Mouse (Mus musculus): ENCODE measurements around the gene Gm12789. TPM values are rescaled to one million over a fixed set of nuclear protein-coding genes. Genes with fewer than 3 reads are reported as not detected.
"Not testable (repeated sequence)": the region's sequence is repeated elsewhere in the genome, so short reads cannot be mapped to it uniquely, and the experiment has no call there.

Gm12789 gene
- not detected in 2 replicates for polyA plus RNA-seq (2015; fragmentation: Nextera tagmentation; extraction: Ambion mirVana)

- H3K9me3 ChIP-seq (ENCODE audit: control insufficient read depth, low read length); H3K4me2 ChIP-seq (ENCODE audit: low read depth, low read length); H3K4me1 ChIP-seq (ENCODE audit: control insufficient read depth, insufficient read depth, low read length); H3K27me3 ChIP-seq (replicated peaks; ENCODE audit: control insufficient read depth, insufficient read depth, low read length); ATAC-seq; H3K27ac ChIP-seq (ENCODE audit: low read length); H3K36me3 ChIP-seq (ENCODE audit: control insufficient read depth, insufficient read depth, low read length); H3K4me3 ChIP-seq (ENCODE audit: low read length); H3K9ac ChIP-seq (ENCODE audit: low read depth, low read length): not testable (repeated sequence)
- WGBS = 95% methylated on average over 2 of the region's 2 CpGs
Measured at GRCm38 (mm10) chr4:101986326-101986725, at the start of gene Gm12789. Gm12789 (plus strand) TSS chr4:101986626.

- H3K36me3 ChIP-seq (ENCODE audit: control insufficient read depth, insufficient read depth, low read length); H3K4me3 ChIP-seq (ENCODE audit: low read length); H3K27me3 ChIP-seq (replicated peaks; ENCODE audit: control insufficient read depth, insufficient read depth, low read length); ATAC-seq; H3K9me3 ChIP-seq (ENCODE audit: control insufficient read depth, low read length); H3K9ac ChIP-seq (ENCODE audit: low read depth, low read length); H3K27ac ChIP-seq (ENCODE audit: low read length); H3K4me1 ChIP-seq (ENCODE audit: control insufficient read depth, insufficient read depth, low read length); H3K4me2 ChIP-seq (ENCODE audit: low read depth, low read length): not testable (repeated sequence)
- WGBS = 80% methylated on average over 2 of the region's 2 CpGs
Measured at GRCm38 (mm10) chr4:101940107-101940506, 46.3 kb upstream of the Gm12789 start, which contains the start of gene Gm12794. Gm12794 (plus strand) TSS chr4:101940407.

- not testable (repeated sequence) for H3K4me2 ChIP-seq (ENCODE audit: low read depth, low read length); H3K4me3 ChIP-seq (ENCODE audit: low read length); ATAC-seq; H3K36me3 ChIP-seq (ENCODE audit: control insufficient read depth, insufficient read depth, low read length); H3K4me1 ChIP-seq (ENCODE audit: control insufficient read depth, insufficient read depth, low read length); H3K27ac ChIP-seq (ENCODE audit: low read length); H3K27me3 ChIP-seq (replicated peaks; ENCODE audit: control insufficient read depth, insufficient read depth, low read length); H3K9ac ChIP-seq (ENCODE audit: low read depth, low read length); H3K9me3 ChIP-seq (ENCODE audit: control insufficient read depth, low read length)
- 83% methylated on average over 1 of the region's 5 CpGs for whole genome bisulfite sequencing
Measured at GRCm38 (mm10) chr4:101980949-101981348, 5.5 kb upstream of the Gm12789 start, which contains the start of gene Gm12790. Gm12790 (minus strand) TSS chr4:101981049.

- H3K27me3 ChIP-seq (replicated peaks; ENCODE audit: control insufficient read depth, insufficient read depth, low read length) = no peaks in the 10 kb centered on the region
- WGBS = 57% methylated on average over 5 of the region's 5 CpGs
Measured at GRCm38 (mm10) chr4:101985678-101986077, 748 bp upstream of the Gm12789 start.

GRCm38 (mm10) chr4:101997426-101997825, 11.0 kb downstream of the Gm12789 start:
- H3K4me1 ChIP-seq (ENCODE audit: control insufficient read depth, insufficient read depth, low read length) = no peaks in the 10 kb centered on the region
- H3K9ac ChIP-seq (ENCODE audit: low read depth, low read length) = no peak overlapping the region
- no peak overlapping the region for H3K4me2 ChIP-seq (ENCODE audit: low read depth, low read length)
- H3K27me3 ChIP-seq (replicated peaks; ENCODE audit: control insufficient read depth, insufficient read depth, low read length) = no peaks in the 10 kb centered on the region
- H3K4me3 ChIP-seq (ENCODE audit: low read length) = no peak overlapping the region
- no peaks in the 10 kb centered on the region for H3K9me3 ChIP-seq (ENCODE audit: control insufficient read depth, low read length)
- H3K36me3 ChIP-seq (ENCODE audit: control insufficient read depth, insufficient read depth, low read length) = no peaks in the 10 kb centered on the region
- WGBS = 92% methylated on average over 5 of the region's 5 CpGs
- H3K27ac ChIP-seq (ENCODE audit: low read length) = no peak overlapping the region
- ATAC-seq = no peak

More at GRCm38 (mm10) chr4:101985678-101986077, 748 bp upstream of the Gm12789 start:
- H3K36me3 ChIP-seq (ENCODE audit: control insufficient read depth, insufficient read depth, low read length) = no peaks in the 10 kb centered on the region
- H3K4me3 ChIP-seq (ENCODE audit: low read length) = no peak overlapping the region
- no peak overlapping the region for H3K4me2 ChIP-seq (ENCODE audit: low read depth, low read length)
- H3K4me1 ChIP-seq (ENCODE audit: control insufficient read depth, insufficient read depth, low read length) = no peaks in the 10 kb centered on the region
- peak; percentile 76 for ATAC-seq
- H3K27ac ChIP-seq (ENCODE audit: low read length) = no peak overlapping the region
- H3K9ac ChIP-seq (ENCODE audit: low read depth, low read length) = no peak overlapping the region
- no peaks in the 10 kb centered on the region for H3K9me3 ChIP-seq (ENCODE audit: control insufficient read depth, low read length)

GRCm38 (mm10) chr4:101998267-101998922, 12.0 kb downstream of the Gm12789 start:
- Histone ChIP-seq H3K27ac (ENCODE audit: low read length) (no peak overlapping the region), H3K4me3 (ENCODE audit: low read length) (no peak overlapping the region), H3K27me3 (replicated peaks; ENCODE audit: control insufficient read depth, insufficient read depth, low read length) (no peaks in the 10 kb centered on the region), H3K4me2 (ENCODE audit: low read depth, low read length) (no peak overlapping the region), H3K36me3 (ENCODE audit: control insufficient read depth, insufficient read depth, low read length) (no peaks in the 10 kb centered on the region), H3K4me1 (ENCODE audit: control insufficient read depth, insufficient read depth, low read length) (no peaks in the 10 kb centered on the region), H3K9ac (ENCODE audit: low read depth, low read length) (no peak overlapping the region), H3K9me3 (ENCODE audit: control insufficient read depth, low read length) (no peaks in the 10 kb centered on the region)
- ATAC-seq = peak; percentile 40; the same call in 1 of the 2 replicates
- WGBS = 36% methylated on average over 15 of the region's 15 CpGs

- no peak for ATAC-seq
- Histone ChIP-seq H3K4me2 (ENCODE audit: low read depth, low read length) (no peak overlapping the region), H3K9ac (ENCODE audit: low read depth, low read length) (no peak overlapping the region), H3K4me1 (ENCODE audit: control insufficient read depth, insufficient read depth, low read length) (no peaks in the 10 kb centered on the region), H3K4me3 (ENCODE audit: low read length) (no peak overlapping the region), H3K36me3 (ENCODE audit: control insufficient read depth, insufficient read depth, low read length) (no peaks in the 10 kb centered on the region), H3K9me3 (ENCODE audit: control insufficient read depth, low read length) (no peaks in the 10 kb centered on the region), H3K27ac (ENCODE audit: low read length) (no peak overlapping the region), H3K27me3 (replicated peaks; ENCODE audit: control insufficient read depth, insufficient read depth, low read length) (no peaks in the 10 kb centered on the region)
- 80% methylated on average over 6 of the region's 6 CpGs for WGBS
Measured at GRCm38 (mm10) chr4:102026619-102027018, 40.2 kb downstream of the Gm12789 start.

Other genes with a start within 250 kb of the Gm12789 start
- not detected in 2 replicates for gene B020004J07Rik, start 142.6 kb upstream of the Gm12789 start, polyA plus RNA-seq (2015; fragmentation: Nextera tagmentation; extraction: Ambion mirVana)
- not detected in 2 replicates for gene C130073F10Rik, start 92.8 kb upstream of the Gm12789 start, polyA plus RNA-seq (2015; fragmentation: Nextera tagmentation; extraction: Ambion mirVana)
- not detected in 2 replicates for gene Gm12800, start 77.5 kb upstream of the Gm12789 start, polyA plus RNA-seq (2015; fragmentation: Nextera tagmentation; extraction: Ambion mirVana)
- not detected in 2 replicates for gene Gm12794, start 46.2 kb upstream of the Gm12789 start, polyA plus RNA-seq (2015; fragmentation: Nextera tagmentation; extraction: Ambion mirVana)
- not detected in 2 replicates for gene Gm12790, start 5.6 kb upstream of the Gm12789 start, polyA plus RNA-seq (2015; fragmentation: Nextera tagmentation; extraction: Ambion mirVana)
- gene Pde4b, start 100.9 kb downstream of the Gm12789 start, polyA plus RNA-seq (2015; fragmentation: Nextera tagmentation; extraction: Ambion mirVana) = 11.0 and 12.1 TPM in 2 replicates

Measured in intestine, embryonic 16.5 days (tissue).